In the genomic region with DNA sequence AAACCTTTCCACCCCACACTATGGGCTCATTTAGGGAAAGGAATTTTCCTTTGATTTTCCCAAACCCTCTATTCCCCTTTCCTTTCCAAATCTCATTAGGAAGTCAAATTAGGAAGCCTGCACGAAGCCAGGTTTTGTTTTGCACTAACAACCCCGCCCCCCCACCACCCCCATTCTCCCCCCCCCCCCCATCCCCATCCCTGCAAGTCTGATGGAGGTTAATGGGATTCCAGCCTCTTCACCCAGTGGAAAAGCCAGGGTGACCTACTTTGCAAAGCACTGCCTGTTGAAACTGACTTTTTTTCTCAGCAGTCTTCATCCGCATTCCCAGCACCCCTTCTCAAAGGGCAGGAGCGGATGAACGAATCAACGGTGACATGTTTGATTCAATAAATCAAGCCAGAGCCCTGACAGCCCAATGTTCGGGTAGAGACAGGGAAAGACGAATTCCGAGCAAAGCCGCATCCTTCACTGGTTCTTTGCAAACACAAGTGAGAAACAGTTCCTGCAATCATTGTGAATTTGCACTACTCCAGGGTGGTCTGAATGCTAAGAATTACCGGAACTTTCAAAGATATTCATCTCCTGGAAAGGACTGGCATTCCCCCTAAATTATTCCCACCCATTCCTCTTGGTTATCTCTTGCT, we compare ENCODE assay signal across 8 mouse cellular contexts.
DNase-seq lines count a peak whose midpoint lies in the region; ATAC-seq and TF ChIP-seq lines count a peak whose summit lies in the region.

No protein-coding gene starts in this region.

- peaks cover 10% of the 10 kb centered on the region for H3K9me3 ChIP-seq in CH12.LX (replicated peaks; ENCODE audit: low read length)
- H3K9me3 ChIP-seq in heart, embryonic 13.5 days = no peaks in the 10 kb centered on the region
- H3K9me3 ChIP-seq in midbrain, embryonic 14.5 days (ENCODE audit: control insufficient read depth, low read length) = no peaks in the 10 kb centered on the region

- peaks cover 0 to 3% of the 10 kb centered on the region in 2 experiments; a peak in 1 of 4 replicates for H3K4me1 ChIP-seq in CH12.LX (ENCODE audit: control insufficient read depth in 1 of 2, insufficient read depth in 2 of 2)
- H3K4me1 ChIP-seq in heart, embryonic 13.5 days = peaks cover 27% of the 10 kb centered on the region
- no peaks in the 10 kb centered on the region for H3K4me1 ChIP-seq in midbrain, embryonic 14.5 days (ENCODE audit: control insufficient read depth, insufficient read depth, low read length)

- H3K27me3 ChIP-seq in CH12.LX (replicated peaks) = peaks cover 7% of the 10 kb centered on the region
- no peaks in the 10 kb centered on the region for H3K27me3 ChIP-seq in heart, embryonic 13.5 days (replicated peaks)
- no peaks in the 10 kb centered on the region for H3K27me3 ChIP-seq in midbrain, embryonic 14.5 days (ENCODE audit: control insufficient read depth, insufficient read depth, low read length)

- no peak for ATAC-seq in heart, embryonic 13.5 days (ENCODE audit: extremely low read depth, insufficient number of reproducible peaks, low FRiP score, low TSS enrichment)
- no peak for ATAC-seq in midbrain, embryonic 14.5 days (ENCODE audit: low FRiP score, low TSS enrichment)
- no peak for ATAC-seq in activated CD4-positive, CD25-positive, alpha-beta regulatory T cell, adult 4 months

- no peaks in the 10 kb centered on the region for H3K36me3 ChIP-seq in CH12.LX (replicated peaks in 1 of 2; ENCODE audit: control insufficient read depth in 1 of 2, insufficient read depth in 1 of 2, low read length in 1 of 2)
- H3K36me3 ChIP-seq in heart, embryonic 13.5 days = peaks cover 7% of the 10 kb centered on the region; the same call in 1 of the 2 replicates
- H3K36me3 ChIP-seq in midbrain, embryonic 14.5 days (ENCODE audit: control insufficient read depth, insufficient read depth, low read length) = no peaks in the 10 kb centered on the region

- H3K4me3 ChIP-seq in CH12.LX (replicated peaks in 1 of 3; ENCODE audit: low read depth in 2 of 3, low read length in 2 of 3, poor library complexity in 1 of 3) = peak overlapping the region; percentile 50 to 51 (median 50)
- peak overlapping the region; percentile 62 for H3K4me3 ChIP-seq in heart, embryonic 13.5 days
- H3K4me3 ChIP-seq in midbrain, embryonic 14.5 days (replicated peaks; ENCODE audit: low read depth, low read length) = peak overlapping the region; percentile 28

- H3K27ac ChIP-seq in CH12.LX (ENCODE audit: insufficient read depth, low read depth) = no peak overlapping the region
- H3K27ac ChIP-seq in heart, embryonic 13.5 days (replicated peaks) = peak overlapping the region; percentile 42
- 0 out of 2 replicates have a peak overlapping the region, but pooled peaks have one; percentile 37 for H3K27ac ChIP-seq in midbrain, embryonic 14.5 days (replicated peaks; ENCODE audit: low read depth, low read length)

- no peak for TF ChIP-seq EP300 in CH12.LX (IDR thresholded peaks at IDR 0.05; ENCODE audit: low read length)

- TF ChIP-seq POLR2A in CH12.LX (IDR thresholded peaks at IDR 0.05; ENCODE audit: low read depth, low read length) = no peak

- H3K79me2 ChIP-seq in CH12.LX (replicated peaks; ENCODE audit: control insufficient read depth, extremely low read depth, insufficient read depth, poor library complexity, severe bottlenecking) = no peaks in the 10 kb centered on the region

- peak overlapping the region; percentile 57 for H3K4me2 ChIP-seq in CH12.LX (ENCODE audit: insufficient read depth, low read depth, poor library complexity, severe bottlenecking)
- H3K4me2 ChIP-seq in heart, embryonic 13.5 days = peak overlapping the region; percentile 79
- H3K4me2 ChIP-seq in midbrain, embryonic 14.5 days (ENCODE audit: low read length) = peak overlapping the region; percentile 62

- peak; percentile 49 for DNase-seq in cerebellum, adult 8-10 months
- DNase-seq in cerebellum, adult 11 months = no peak
- no peak for DNase-seq in CH12.LX (ENCODE audit: extremely low read depth)
- DNase-seq in kidney, postnatal 36 days = peak; percentile 19 to 26
- DNase-seq in midbrain, embryonic 14.5 days = peak; percentile 44
- DNase-seq in urinary bladder, postnatal 14 days (ENCODE audit: low spot score) = no peak

- no peak for TF ChIP-seq CTCF in CH12.LX (conservative IDR thresholded peaks at IDR 0.05 in 1 of 2, IDR thresholded peaks at IDR 0.05 in 1 of 2; ENCODE audit: low read depth in 2 of 2, low read length in 2 of 2)

- in situ Hi-C loops in CH12.LX (cut with MboI; ENCODE audit: low pct_ligation_motif_present, low pct_unique_long_range_greater_than_20kb, low sequenced_read_pairs) = loop anchor here (10.0 to 25.0 kb wide), 2 partner anchors 405 to 633 kb away; partner anchors contain the start of gene Pth

- WGBS in heart, embryonic 13.5 days = 12% methylated on average over 11 of the region's 11 CpGs
- 2% methylated on average over 11 of the region's 11 CpGs for WGBS in midbrain, embryonic 14.5 days

- TF ChIP-seq RAD21 in CH12.LX (IDR thresholded peaks at IDR 0.05; ENCODE audit: low read depth, low read length) = no peak

- dilution Hi-C loops in CH12.LX (cut with MboI; ENCODE audit: extremely low pct_ligation_motif_present, extremely low pct_unique_long_range_greater_than_20kb, low sequenced_read_pairs) = no loop called here

- peak overlapping the region; percentile 40; the same call in 1 of the 2 replicates for H3K9ac ChIP-seq in CH12.LX (ENCODE audit: insufficient read depth, low read depth)
- H3K9ac ChIP-seq in heart, embryonic 13.5 days = peak overlapping the region; percentile 80
- H3K9ac ChIP-seq in midbrain, embryonic 14.5 days (replicated peaks; ENCODE audit: low read length) = peak overlapping the region; percentile 20; the same call in 1 of the 2 replicates

TF ChIP-seq in CH12.LX, 34 proteins besides CTCF, POLR2A, EP300 and RAD21:
- TF ChIP-seq MAZ (IDR thresholded peaks at IDR 0.05; ENCODE audit: low read depth, low read length) (no peak), ZC3H11A (IDR thresholded peaks at IDR 0.05; ENCODE audit: low read depth, low read length) (no peak), ELF1 (IDR thresholded peaks at IDR 0.05; ENCODE audit: low read depth, low read length) (no peak), USF1 (IDR thresholded peaks at IDR 0.05; ENCODE audit: low read depth, low read length) (no peak), TBP (conservative IDR thresholded peaks at IDR 0.05; ENCODE audit: low read depth, low read length) (no peak), GABPA (IDR thresholded peaks at IDR 0.05; ENCODE audit: insufficient replicate concordance, low read depth, low read length) (no peak), HCFC1 (IDR thresholded peaks at IDR 0.05; ENCODE audit: low read depth, low read length) (no peak), ZKSCAN1 (IDR thresholded peaks at IDR 0.05; ENCODE audit: borderline replicate concordance, low read depth, low read length) (no peak), UBTF (IDR thresholded peaks at IDR 0.05; ENCODE audit: low read depth, low read length) (no peak), MAFK (IDR thresholded peaks at IDR 0.05; ENCODE audit: insufficient replicate concordance, low read length) (no peak), POLR2AphosphoS2 (IDR thresholded peaks at IDR 0.05; ENCODE audit: low read depth, low read length) (no peak), NRF1 (IDR thresholded peaks at IDR 0.05; ENCODE audit: low read depth, low read length) (no peak), JUN (IDR thresholded peaks at IDR 0.05; ENCODE audit: insufficient read depth, low read depth, low read length) (no peak), MYC (IDR thresholded peaks at IDR 0.05; ENCODE audit: low read depth, low read length) (no peak), IRF4 (IDR thresholded peaks at IDR 0.05; ENCODE audit: low read depth, low read length) (no peak), NELFE (IDR thresholded peaks at IDR 0.05; ENCODE audit: low read depth, low read length) (no peak), KAT2A (IDR thresholded peaks at IDR 0.05; ENCODE audit: insufficient replicate concordance, low read length) (no peak), SMC3 (IDR thresholded peaks at IDR 0.05; ENCODE audit: low read depth, low read length) (no peak), TCF12 (IDR thresholded peaks at IDR 0.05; ENCODE audit: low read depth, low read length) (no peak), USF2 (conservative IDR thresholded peaks at IDR 0.05; ENCODE audit: low read depth, low read length) (no peak)

Comparison
In these comparisons a context has a peak if more than half of its experiments do, and no peak if none do; other contexts are left out.
1. DNase-seq: peak in cerebellum, adult 8-10 months (single experiment), kidney, postnatal 36 days (2 of 2) and midbrain, embryonic 14.5 days (single experiment); none in cerebellum, adult 11 months (single experiment), CH12.LX (single experiment) and urinary bladder, postnatal 14 days (single experiment).
2. H3K9ac ChIP-seq: peak in every context shown above with its lines; median percentile 80 in heart, embryonic 13.5 days; 40 in CH12.LX; 20 in midbrain, embryonic 14.5 days.
3. Peak in every context shown above with its lines, with median percentiles within 50 percentile points of each other: H3K4me2 ChIP-seq and H3K4me3 ChIP-seq.